Mouse (Mus musculus): ENCODE results near the gene Fam107a. TPM values are rescaled to one million over a fixed set of nuclear protein-coding genes. Genes with fewer than 3 reads are reported as not detected.

The Fam107a gene
- polyA plus RNA-seq, 1 experiment from 2014 or later, result 0.46 TPM

Other genes starting within 250 kb of the Fam107a start
- 56.9 and 61.0 TPM in 2 replicates for gene Rpp14, start 237.7 kb downstream of the Fam107a start, polyA plus RNA-seq (2014; fragmentation: Nextera tagmentation; extraction: Ambion mirVana)
- 32.4 and 36.4 TPM in 2 replicates for gene Pxk, start 219.8 kb downstream of the Fam107a start, polyA plus RNA-seq (2014; fragmentation: Nextera tagmentation; extraction: Ambion mirVana)
- gene Pdhb, start 145.0 kb downstream of the Fam107a start, polyA plus RNA-seq (2014; fragmentation: Nextera tagmentation; extraction: Ambion mirVana), result 228 and 233 TPM in 2 replicates
- gene Kctd6, start 103.9 kb downstream of the Fam107a start, polyA plus RNA-seq (2014; fragmentation: Nextera tagmentation; extraction: Ambion mirVana), result 8.2 and 11.2 TPM in 2 replicates
- 0.20 and 0.29 TPM in 2 replicates for gene Acox2, start 58.7 kb downstream of the Fam107a start, polyA plus RNA-seq (2014; fragmentation: Nextera tagmentation; extraction: Ambion mirVana)
- gene Oit1, start 60.7 kb upstream of the Fam107a start, polyA plus RNA-seq (2014; fragmentation: Nextera tagmentation; extraction: Ambion mirVana), result 0.14 TPM in 1 of 2 replicates, not detected in the other